Comparison of ENCODE assay signal across 8 mouse cellular contexts in genomic region chr4:53159176-53159575, GRCm38 (mm10). TPM values are rescaled to one million over a fixed set of nuclear protein-coding genes. Genes with fewer than 3 reads are reported as not detected.
DNase-seq lines count a peak whose midpoint lies in the region; ATAC-seq and TF ChIP-seq lines count a peak whose summit lies in the region.

No protein-coding gene starts in this region.

- H3K4me3 ChIP-seq in erythroblast, embryonic 14.5 days (replicated peaks), result peak overlapping the region; percentile 54
- peak overlapping the region; percentile 64 for H3K4me3 ChIP-seq in embryonic fibroblast, embryonic 13.5 days (ENCODE audit: insufficient read depth, low read length)
- H3K4me3 ChIP-seq in midbrain, embryonic 11.5 days (ENCODE audit: low read depth, low read length), result peak overlapping the region; percentile 44

- TF ChIP-seq CTCF in embryonic fibroblast, embryonic 13.5 days (IDR thresholded peaks at IDR 0.05; ENCODE audit: borderline replicate concordance, insufficient read depth, low read length), result no peak

- no peak overlapping the region for H3K27ac ChIP-seq in embryonic fibroblast, embryonic 13.5 days (ENCODE audit: insufficient read depth, low read length)
- H3K27ac ChIP-seq in midbrain, embryonic 11.5 days (ENCODE audit: low read depth, low read length), result no peak overlapping the region

- DNase-seq in R1 (ENCODE audit: low read depth, low spot score), result peak; percentile 31
- peak; percentile 33 for DNase-seq in heart, postnatal 4 days
- DNase-seq in left cerebral cortex, postnatal 4 days, result peak; percentile 22
- DNase-seq in midbrain, embryonic 11.5 days (ENCODE audit: low spot score, missing footprints), result peak; percentile 94
- DNase-seq in testis, postnatal 10 days (ENCODE audit: low spot score), result peak; percentile 58

- intact Hi-C loops in left cerebral cortex, postnatal 4 days (cut with DNase I), result no loop called here

- peak overlapping the region; percentile 53 for H3K9ac ChIP-seq in midbrain, embryonic 11.5 days (ENCODE audit: low read length)

- TF ChIP-seq POLR2A in embryonic fibroblast, embryonic 13.5 days (IDR thresholded peaks at IDR 0.05; ENCODE audit: low read depth, low read length), result no peak

- no peak for ATAC-seq in erythroblast, adult 5-6 weeks (replicated peaks; ENCODE audit: low FRiP score, poor library complexity, severe bottlenecking)
- peak; percentile 38 for ATAC-seq in midbrain, embryonic 11.5 days (ENCODE audit: low FRiP score)

- H3K9me3 ChIP-seq in erythroblast, embryonic 14.5 days (ENCODE audit: control insufficient read depth, low read length), result no peaks in the 10 kb centered on the region
- H3K9me3 ChIP-seq in midbrain, embryonic 11.5 days (ENCODE audit: control insufficient read depth, low read length), result no peaks in the 10 kb centered on the region

- peak overlapping the region; percentile 59 for H3K4me2 ChIP-seq in midbrain, embryonic 11.5 days

- whole genome bisulfite sequencing in midbrain, embryonic 11.5 days, result under 1% methylated on average over 20 of the region's 20 CpGs

- H3K4me1 ChIP-seq in erythroblast, embryonic 14.5 days (ENCODE audit: control insufficient read depth), result peaks cover 12% of the 10 kb centered on the region
- H3K4me1 ChIP-seq in embryonic fibroblast, embryonic 13.5 days (ENCODE audit: control insufficient read depth, insufficient read depth, low read length), result no peaks in the 10 kb centered on the region
- H3K4me1 ChIP-seq in midbrain, embryonic 11.5 days (ENCODE audit: control insufficient read depth, insufficient read depth, low read length), result peaks cover 5% of the 10 kb centered on the region; the same call in 1 of the 2 replicates

- peaks cover 25% of the 10 kb centered on the region for H3K27me3 ChIP-seq in erythroblast, embryonic 14.5 days (ENCODE audit: control insufficient read depth)
- H3K27me3 ChIP-seq in midbrain, embryonic 11.5 days (ENCODE audit: control insufficient read depth, insufficient read depth, low read length), result no peaks in the 10 kb centered on the region; the same call in none of the 2 replicates

- H3K36me3 ChIP-seq in erythroblast, embryonic 14.5 days (ENCODE audit: control insufficient read depth), result no peaks in the 10 kb centered on the region
- no peaks in the 10 kb centered on the region for H3K36me3 ChIP-seq in midbrain, embryonic 11.5 days (ENCODE audit: control insufficient read depth, insufficient read depth, low read length)

RNA-seq across cellular contexts. Expression of gene Abca1, which starts 0.5 kb away (rescaled TPM):
- 0.01 TPM in 2 replicates for polyA plus RNA-seq in erythroblast, embryonic 14.5 days (2012)
- total RNA-seq in erythroblast, adult 5-6 weeks (2015; ENCODE audit: low replicate concordance), result 1.9 TPM in 2 replicates
- 1.8 and 2.6 TPM in 2 replicates for total RNA-seq in erythroblast, adult 5-6 weeks (2017; ENCODE audit: low replicate concordance)
- 15.7 and 20.4 TPM in 2 replicates for polyA plus RNA-seq in embryonic fibroblast, embryonic 13.5 days (2011; ENCODE audit: insufficient read length, low read depth, missing spikeins)
- total RNA-seq in heart, postnatal 4 days (2021), result 10 to 100 TPM in 1 of 2 experiments, 1 to 10 TPM in 1; 9.5 to 11.6 TPM
- 10 to 100 TPM; 34.3 to 34.8 TPM for total RNA-seq in left cerebral cortex, postnatal 4 days (2021)
- polyA plus RNA-seq in midbrain, embryonic 11.5 days (2014; fragmentation: Nextera tagmentation; extraction: Ambion mirVana), result 5.4 and 5.8 TPM in 2 replicates

Comparison
In these comparisons a context has a peak if more than half of its experiments do, and no peak if none do; other contexts are left out.
1. DNase-seq: peak in every context shown above with its lines; median percentile 94 in midbrain, embryonic 11.5 days; 58 in testis, postnatal 10 days; 33 in heart, postnatal 4 days; 31 in R1; 22 in left cerebral cortex, postnatal 4 days.